Mouse (Mus musculus) NIH3T3 (cell line): Measurements from ENCODE around the gene Baz2a.
"Not testable (repeated sequence)": the region's sequence is repeated elsewhere in the genome, so short reads cannot be mapped to it uniquely, and the experiment has no call there.

Source experiments
- DNase-seq: peaks from one replicate; pipeline ENCODE4 v3.0.0-alpha.2; 2012; ENCODE audit warnings: low read depth

The Baz2a gene

DNA sequence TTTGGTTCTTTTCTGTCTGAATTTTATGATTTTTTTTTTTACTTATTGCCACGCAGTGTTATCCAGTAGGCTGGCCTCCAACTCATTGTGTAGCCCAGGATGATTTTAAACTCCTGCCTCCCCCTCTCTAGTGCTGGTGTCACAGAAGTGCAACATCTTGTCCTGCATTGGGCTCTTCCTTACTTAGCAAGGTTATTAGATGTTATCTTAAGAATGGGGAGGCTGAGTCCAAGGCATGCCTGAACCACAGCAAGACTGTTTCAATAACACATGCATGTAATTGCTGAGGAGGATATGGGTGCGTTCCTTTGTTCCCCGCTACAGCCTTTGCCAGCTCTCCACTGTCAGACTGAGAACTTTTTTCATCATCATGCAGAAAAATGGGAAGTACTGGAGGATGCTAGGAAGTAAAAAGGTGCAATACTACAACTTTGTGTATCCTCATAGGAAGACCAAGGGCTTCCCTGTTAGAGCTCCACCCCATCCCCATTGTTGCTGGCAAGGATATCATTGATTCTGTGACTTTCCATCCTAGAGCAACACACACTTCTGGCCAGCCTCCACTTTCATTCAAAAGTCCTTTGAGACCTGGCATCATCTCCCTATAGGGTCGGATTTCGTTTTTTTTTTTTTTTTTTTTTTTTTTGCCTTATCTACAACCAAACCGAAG is 9.4 kb upstream of the Baz2a start:
- peak; percentile 51 for DNase-seq

DNA sequence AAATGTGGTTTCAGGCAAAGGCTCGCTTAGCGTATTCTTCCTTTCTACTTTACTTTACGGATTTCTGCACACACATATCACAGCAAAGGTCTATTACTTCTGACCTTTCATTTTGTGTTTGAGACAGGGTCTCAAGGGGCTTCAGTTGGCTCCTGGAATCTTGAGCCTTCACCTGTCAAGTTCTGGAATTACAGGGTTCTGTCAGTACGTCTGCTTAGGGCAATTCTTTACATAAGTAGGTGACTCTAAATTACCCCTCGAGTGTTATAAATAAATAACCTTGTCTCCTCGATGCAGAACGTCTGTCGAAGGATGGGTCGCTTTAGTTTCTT is 8.9 kb upstream of the Baz2a start:
- no peak for DNase-seq

DNA sequence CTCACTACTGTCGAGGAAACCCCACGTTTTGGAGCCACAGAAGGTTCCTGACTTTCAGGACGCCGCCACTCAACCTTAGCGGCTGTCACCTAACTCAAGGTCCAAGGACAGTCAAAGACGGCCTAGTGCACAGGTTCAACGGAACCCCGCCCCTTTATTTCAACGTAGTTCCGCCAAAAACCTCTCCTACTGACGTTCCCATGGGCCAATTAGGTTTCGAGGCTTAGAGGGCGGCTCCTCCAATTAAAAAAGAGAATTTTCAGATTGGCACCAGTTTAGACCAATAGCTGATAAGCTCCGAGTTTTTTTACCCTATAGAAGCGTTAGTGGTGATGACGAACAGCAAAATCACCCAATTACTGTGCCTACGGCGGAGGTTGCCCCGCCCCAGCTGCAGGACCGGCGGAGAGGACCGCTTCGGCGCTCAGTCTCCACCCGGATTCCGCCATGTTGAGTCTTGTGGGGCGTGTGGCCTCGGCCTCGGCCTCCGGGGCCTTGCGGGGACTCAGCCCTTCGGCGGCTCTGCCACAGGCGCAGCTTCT is 8.4 kb upstream of the Baz2a start, which contains the start of gene Atp5b:
Atp5b (plus strand) TSS at position 394 of the 542 bp plus-strand sequence.
- DNase-seq = peak; percentile 99

DNA sequence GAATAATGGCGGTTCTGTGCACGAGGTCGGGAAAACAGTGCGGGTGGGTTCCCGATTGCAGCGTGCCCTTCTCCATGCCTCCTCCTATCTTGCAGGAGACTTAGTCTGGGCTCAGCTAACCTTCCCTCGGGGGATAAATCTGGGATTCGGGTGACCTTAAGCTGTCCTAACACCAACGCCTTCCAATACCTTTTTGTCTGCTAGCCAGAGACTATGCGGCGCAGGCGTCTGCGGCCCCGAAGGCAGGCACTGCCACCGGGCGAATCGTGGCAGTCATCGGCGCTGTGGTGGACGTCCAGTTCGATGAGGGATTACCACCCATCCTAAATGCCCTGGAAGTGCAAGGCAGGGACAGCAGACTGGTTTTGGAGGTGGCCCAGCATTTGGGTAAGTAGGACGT is 7.7 kb upstream of the Baz2a start:
- peak; percentile 34 for DNase-seq

DNA sequence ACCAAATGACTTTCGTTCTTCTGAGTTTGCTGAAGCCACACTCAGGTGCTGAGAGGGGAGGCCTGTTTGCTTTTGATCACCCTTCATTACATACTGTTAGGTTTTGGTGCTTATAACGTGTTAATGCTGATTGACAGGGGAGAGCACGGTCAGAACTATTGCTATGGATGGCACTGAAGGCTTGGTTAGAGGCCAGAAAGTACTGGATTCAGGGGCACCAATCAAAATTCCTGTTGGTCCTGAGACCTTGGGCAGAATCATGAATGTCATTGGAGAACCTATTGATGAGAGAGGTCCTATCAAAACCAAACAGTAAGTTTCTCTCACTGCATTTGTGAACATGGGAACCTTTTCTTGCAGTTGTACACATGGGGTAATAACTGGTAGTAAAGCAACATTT is 7.2 kb upstream of the Baz2a start:
- DNase-seq = peak; percentile 40

DNA sequence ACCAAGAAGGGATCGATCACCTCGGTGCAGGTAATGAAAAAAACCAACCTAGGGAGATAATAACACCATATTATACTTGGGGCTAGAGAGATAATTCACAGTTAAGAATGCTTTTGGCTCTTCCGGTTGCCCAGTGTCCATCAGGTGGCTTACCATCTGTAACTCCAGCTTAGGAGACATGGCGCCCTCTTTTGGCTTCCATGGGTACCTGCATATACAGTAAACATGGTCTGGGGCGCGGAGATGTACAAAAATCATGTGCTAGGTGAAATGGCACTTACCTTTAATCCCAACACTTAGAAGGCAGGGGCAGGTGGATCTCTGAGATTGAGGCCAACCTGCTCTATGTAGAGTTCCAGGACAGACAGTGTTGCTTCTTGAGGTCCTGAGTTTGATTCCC is 5.0 kb upstream of the Baz2a start:
- peak; percentile 68 for DNase-seq

DNA sequence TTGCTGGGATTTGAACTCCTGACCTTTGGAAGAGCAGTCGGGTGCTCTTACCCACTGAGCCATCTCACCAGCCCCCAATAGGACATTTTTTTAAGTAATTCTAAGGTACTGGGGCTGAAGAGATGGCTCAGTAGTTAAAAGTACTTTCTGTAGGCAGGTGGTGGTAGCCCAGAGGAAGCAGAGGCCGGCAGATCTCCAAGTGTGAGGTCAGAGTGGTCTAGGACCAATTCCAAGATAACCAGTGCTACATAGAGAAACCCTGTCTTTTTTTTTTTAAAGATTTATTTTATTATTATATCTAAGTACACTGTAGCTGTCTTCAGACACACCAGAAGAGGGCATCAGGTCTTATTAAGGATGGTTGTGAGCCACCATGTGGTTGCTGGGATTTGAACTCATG is 4.2 kb upstream of the Baz2a start:
- not testable (repeated sequence) for DNase-seq

DNA sequence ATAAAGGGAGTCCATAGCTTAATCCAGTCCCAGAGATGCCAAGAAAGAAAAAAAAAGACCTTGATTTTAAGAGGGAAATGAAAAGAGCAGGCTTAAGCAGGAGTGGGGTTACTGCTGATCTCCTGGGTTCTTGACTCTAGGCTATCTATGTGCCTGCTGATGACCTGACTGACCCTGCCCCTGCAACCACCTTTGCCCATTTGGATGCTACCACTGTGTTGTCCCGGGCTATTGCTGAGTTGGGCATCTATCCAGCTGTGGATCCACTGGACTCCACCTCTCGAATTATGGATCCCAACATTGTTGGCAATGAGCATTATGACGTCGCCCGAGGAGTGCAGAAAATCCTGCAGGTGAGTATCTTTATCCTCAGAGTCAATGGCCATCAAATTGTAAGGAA is 3.2 kb upstream of the Baz2a start:
- no peak for DNase-seq

DNA sequence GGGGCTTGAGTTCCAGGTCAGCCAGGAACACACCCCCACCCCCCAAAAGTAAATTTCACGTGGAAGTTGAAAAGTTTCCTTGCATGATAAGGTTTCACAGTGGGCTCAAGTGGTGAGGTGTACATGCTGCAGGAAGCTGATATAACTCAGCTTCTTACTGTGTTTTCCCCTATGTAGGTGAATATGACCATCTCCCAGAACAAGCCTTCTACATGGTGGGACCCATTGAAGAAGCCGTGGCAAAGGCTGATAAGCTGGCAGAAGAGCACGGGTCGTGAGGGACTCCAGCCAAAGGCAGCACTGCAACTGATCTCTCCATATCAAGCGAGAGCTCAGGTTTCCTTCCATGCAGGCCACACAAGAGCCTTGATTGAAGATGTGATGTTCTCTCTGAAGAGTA is 1.5 kb upstream of the Baz2a start:
- no peak for DNase-seq

DNA sequence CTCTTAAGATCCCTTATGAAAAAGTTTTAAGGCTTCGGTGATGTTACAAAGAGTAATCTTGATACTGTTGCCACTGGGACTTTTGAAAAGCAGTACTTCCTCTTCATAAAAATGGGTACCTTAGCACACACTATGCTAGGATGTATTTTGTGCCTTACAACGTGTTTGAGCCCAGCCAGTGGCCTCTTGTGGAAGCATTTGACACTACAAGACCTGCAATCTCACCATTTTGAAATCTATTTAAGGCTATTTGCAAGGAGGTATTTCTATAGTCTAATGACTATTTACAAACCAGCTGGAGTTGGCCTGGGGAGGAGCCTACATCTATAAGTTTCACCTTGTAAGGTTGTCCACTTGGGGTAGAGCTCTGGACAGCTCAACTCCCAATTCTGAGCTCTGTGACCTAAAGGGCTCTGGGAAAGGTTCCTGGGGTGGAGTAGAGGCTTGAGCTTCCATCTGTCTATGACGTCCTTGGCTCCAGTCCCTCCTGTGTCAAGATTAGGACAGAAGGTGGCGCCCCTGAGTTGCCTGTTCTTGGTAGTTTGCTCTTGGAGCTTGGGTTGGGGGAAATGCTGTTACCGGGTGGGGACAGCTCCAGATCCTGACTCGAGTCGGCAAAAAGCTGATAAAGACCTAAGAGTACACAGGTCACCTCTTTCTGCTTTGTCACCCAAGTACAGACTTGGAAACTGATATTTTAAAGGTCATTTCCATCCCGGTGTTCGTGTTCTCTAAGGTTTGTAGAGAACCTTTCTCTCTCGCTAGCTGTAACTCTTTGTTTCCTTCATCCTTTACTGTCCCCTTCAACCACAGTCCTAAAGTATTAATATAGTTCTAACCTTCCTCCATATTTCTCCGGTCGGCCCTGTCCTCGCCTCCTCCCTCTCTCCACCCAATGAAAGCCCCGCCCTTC is 470 bp upstream of the Baz2a start:
- peak; percentile 95 for DNase-seq

DNA sequence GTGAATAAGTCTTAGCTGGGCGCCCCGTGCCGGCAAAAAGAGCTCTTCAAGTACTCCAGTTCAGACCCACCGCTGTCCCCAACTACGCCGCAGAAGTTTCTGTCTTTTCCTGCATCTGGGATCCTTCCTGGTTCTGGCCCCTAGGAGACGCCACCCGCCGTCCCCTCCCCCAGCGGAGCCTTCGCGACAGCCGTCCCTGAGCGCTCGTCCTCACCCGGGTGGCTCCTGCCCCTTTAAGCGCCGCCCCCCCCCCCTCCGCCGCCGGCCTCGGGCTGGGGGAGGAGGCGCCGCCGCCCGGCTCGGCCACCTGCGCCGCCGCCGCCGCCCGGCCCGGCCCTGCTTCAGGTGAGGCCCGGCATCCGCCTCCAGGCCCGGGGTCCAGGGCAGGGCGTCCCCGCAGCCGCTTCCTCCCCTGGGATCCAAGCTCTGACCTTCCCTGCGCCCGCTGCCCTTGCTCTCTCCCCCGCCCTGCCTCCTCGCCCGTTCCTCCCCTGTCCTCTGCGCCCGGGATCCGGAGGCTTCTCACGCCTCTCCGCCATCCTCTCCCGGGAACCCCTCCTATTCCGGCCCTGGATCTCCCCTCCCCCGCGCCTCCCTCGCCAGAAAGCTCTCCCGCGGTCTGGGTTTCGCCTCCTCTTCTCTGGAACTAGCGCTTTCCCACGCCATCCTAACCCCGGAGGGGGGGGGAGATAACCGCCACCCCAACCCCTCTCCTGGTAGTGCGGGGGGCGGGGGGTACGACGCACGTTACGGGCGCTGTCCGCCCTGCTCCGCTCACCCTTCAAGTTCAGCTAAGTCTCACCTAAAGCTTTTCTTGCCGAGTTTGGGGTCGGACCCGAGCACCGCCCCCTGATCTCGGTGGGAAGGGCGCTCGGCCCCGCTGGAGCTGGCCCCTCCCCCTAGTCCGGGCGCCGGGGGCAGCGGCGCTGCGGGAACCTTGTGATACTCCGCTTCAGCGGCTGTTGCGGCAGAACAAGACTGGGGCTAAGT is 1.4 kb downstream of the Baz2a start:
- peak; percentile 77 for DNase-seq

DNA sequence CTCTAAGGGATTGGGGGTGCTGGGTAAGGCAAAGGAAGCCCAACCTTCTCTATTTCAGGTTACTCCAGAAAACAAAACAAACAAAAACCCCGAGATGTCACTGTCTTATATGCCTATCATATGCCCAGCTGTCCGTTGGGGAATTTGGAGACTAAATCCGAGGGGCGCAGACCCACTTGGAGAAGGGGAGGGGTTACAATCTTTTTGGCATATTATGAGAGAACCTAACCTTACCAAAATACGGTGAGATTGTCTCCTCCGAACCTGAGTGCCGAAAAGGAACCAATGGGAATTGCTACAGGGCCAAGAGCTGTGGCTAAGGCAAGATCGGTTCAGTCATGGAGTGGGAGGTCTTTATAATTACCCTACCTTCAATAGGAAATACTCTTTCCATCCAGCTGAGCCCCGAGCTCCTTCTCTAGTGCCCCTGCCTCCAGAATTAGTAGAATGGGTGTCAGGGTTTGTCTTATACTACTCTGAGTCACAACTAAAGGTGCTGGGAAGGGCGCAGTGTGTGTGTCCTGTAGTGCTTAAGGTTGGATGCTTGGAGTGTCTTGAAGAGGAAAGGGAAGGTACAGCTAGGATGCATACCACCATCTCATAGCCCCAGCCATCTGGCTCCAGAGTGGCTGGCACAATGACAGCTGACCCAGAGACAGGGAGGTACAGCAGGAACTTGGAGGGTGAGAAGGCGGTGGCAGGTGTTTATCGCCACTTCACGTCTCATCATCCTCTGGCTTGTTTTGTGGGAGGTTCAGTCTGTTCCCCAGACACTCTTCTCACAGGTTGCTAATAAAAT is 2.3 kb downstream of the Baz2a start:
- DNase-seq = no peak

DNA sequence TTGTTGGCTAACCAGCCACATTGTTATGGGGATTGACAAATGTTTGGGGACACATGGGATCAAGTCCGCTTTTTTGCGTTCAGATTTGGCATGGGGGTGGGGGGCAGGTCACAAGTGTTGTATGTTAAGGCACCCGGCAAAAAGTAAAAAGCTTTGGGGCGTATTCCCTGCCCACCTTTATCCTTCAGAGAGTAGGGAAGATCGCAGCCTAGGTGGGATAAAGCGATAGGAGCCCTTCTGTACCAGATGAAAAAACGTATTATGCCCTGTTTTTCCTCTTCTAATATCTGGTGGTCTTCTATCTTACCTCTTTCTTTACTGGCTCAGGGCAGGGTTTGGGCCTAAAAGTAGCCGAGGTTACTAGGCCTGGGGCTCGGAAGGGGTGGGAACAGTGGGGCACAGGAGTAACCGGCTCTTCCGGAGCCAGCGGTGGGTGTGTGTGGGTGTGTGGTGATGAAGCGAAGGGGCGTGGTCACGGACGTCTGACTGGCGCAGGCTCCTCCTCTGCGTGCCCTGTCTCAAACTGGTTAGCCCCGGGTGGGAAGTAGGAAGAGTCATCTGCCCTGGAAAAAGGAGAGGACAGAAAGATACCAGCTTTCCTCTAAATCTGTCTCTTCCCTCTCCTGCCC is 3.1 kb downstream of the Baz2a start:
- peak; percentile 93 for DNase-seq

DNA sequence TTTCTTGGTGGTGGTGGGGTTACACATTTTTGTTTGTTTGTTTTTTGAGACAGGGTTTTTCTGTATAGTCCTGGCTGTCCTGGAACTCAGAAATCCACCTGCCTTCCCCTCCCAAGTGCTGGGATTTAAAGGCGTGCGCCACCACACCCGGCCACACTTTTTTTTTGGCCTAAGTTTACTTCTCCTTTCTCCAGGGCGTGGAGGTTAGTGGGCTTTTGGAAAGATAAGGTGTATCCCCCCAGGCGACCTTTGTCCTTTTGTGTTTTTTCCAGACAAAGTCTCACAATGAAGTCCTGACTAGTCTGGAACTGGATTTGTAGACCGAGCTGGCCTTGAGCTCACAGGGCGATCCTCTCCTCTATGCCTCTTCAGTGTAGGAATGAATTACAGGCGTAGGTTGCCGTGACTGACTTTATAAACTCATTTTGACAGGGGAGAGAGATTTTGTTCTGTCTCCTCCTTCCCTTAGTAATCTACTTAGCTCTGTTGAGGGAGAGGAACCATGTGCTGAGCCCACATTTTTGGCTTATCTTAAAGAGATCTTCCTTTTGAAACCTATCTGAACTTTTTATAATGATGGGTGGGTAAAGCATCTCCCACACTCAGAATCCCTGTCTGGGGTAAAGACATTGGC is 3.7 kb downstream of the Baz2a start:
- DNase-seq = no peak

DNA sequence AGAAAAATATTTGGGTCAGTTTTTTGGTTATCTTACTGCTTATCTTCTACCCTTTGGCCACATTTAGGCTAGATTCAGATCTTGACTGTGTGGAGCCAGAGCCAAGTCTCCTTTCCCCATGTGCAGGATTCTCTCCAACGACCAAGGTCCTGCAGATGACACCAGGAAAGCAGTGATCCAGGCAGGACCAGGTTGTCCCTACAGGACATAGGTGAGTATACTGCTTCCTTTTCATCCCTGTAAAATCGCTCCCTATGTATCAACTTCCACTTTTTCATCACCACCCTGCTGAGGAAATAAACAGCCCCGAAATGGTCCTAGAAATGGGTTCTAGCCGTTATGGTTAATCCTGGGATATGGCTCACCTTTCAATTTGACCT is 4.9 kb downstream of the Baz2a start:
- no peak for DNase-seq

DNA sequence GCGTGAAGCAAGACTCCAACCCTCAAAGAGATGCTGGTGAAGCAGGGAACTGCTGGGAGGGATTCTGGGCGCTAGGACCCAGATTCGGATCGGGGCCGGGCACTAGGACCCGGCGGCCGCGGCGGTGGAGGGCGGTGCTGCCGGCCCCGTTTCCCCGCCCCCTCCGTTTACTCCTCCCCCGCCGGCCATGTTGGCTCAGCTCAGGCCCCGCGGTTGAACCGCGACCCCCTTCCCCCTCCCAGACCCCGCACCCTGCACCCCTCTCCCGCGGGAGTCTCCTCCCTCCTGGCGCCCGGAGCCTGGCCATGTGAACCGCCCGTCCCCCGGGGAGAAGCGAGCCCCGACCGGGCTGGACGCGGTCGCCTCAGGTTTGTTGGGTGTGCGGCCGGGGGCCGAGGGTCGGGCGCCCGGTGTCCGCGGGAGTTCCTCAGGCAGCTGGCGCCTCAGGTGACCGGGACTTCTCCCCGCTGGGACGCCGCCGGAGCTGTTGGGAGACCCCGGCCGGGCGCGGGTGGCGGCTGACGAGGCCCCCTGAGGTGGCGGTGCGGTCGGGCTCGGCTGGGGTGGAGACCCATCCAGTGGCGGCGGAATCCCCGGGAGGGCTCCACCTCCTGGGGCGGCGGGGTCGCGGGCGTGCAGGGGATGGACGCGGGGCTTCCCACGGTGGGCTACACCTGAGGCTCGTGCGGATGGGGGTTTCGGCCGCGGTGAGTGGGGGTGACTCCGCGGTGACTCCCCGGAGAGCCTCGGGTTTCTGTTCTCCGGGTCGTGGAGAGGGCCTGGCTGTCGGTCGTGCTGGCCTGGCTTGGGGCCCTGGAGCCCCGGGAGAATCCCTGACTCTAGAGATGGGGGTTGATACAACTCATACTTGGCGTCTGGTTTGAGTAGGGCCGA is 5.6 kb downstream of the Baz2a start:
- DNase-seq = peak; percentile 95

DNA sequence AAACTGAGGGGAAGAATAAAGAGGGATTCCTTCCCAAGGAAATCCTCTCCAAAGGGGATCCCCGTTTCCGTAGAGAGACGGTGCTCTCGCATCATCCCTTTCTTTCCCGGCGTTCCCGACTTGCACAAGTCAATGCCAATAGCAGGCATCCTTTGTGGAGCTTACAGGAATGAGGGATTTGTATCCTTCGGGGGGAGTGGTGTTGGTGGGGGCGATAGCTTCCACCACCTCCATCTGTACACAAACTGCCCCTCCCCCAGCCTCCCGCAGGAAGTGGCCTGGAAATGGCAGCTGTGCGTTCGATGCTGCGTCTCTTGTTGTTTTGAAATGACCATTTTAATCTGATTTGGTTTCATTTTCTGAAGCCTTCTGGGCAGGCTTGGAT is 6.2 kb downstream of the Baz2a start:
- peak; percentile 68 for DNase-seq

DNA sequence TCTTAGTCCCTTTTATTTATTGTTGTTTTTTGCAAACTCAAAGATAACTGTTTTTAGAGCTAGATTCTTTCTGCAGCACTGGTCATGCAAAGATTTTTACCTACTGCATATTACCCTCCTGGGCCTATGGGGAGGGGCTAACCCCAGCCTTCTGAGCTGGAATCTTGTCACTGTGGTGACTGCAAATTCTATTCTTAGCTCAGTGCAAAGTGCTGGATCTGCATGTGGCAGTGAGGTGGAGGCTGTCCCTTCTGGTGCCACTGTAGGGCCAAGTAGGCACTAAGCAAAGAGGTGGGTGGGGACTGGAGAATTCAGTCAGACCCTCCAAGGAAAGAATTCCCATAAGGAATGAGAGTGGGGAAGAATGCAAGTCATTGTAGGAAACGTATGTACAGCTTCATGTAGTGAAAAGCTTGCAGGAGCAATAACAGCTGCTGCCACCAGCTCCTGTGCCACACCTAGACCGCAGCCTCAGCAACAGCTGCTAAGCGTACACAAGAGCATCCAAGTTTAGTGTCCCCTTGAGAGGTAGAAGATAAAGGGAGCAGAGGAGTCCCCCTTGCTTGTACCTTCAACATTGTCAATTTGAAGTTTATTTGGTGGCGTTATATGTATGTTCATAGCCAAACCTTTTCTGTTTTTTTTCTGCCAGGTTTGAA is 18.9 kb downstream of the Baz2a start:
- no peak for DNase-seq

DNA sequence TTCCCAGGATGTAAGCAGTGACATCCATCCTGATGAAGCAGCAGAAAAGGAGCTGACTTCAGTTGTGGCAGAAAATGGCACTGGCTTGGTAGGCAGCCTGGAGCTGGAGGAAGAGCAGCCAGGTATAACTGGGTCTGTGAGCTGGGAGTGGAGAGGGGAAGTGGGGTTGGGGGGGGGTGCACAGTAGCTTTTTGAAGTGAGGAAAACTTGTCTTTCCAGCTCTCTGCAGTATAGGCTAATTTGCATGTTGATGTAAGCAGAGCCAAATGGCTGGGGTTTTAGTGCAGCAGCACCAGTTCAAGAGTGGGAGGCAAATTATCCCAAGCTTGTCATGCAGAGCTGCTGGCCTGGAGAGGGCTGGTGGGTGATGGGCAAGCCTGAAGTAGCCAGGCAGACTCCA is 19.9 kb downstream of the Baz2a start:
- no peak for DNase-seq
